Mouse (Mus musculus): Measurements from ENCODE around the gene Chmp6. TPM values are rescaled to one million over a fixed set of nuclear protein-coding genes. Genes with fewer than 3 reads are reported as not detected.

The Chmp6 gene
- polyA plus RNA-seq, 1 experiment from 2014 or later = 120 TPM

DNA sequence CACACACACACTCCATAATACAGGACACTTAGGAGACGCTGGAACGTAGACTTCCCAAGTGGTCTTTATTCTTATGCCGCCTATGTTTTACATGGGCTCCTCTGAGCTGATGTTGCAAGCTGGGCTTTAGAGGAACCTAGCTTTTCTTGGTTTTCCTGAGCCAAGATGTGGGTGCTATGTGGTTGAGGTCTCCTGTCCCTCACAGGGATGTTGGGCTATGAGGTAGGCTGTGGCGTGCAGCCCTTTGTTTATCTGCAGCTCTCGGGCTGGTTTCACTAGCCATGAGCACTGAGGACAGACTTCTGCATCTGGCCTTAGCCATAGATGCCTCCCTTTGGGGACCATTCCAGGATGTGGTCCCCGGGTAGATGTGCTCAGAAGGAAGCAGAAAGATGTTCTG lies 47.4 kb downstream of the Chmp6 start:
- H3K27me3 ChIP-seq (ENCODE audit: insufficient read depth, low read length) = no peaks in the 10 kb centered on the region
- 0 out of 2 replicates have a peak, but pooled peaks cover 10% of the 10 kb centered on the region for H3K4me1 ChIP-seq (replicated peaks; ENCODE audit: insufficient read depth, low read length)
- no peak overlapping the region for H3K4me3 ChIP-seq (replicated peaks; ENCODE audit: low read depth, low read length)
- no peak for TF ChIP-seq CTCF (IDR thresholded peaks at IDR 0.05; ENCODE audit: low read depth)
- DNase-seq (ENCODE audit: low spot score) (no peak), ATAC-seq (replicated peaks; ENCODE audit: low FRiP score, low read depth) (no peak)
- WGBS = 83% methylated on average over 6 of the region's 6 CpGs
- no peak overlapping the region for H3K9ac ChIP-seq (ENCODE audit: low read depth, low read length)
- peaks cover 17% of the 10 kb centered on the region for H3K36me3 ChIP-seq (ENCODE audit: insufficient read depth, low read length)
- H3K27ac ChIP-seq = no peak overlapping the region
- no peak overlapping the region for H3K4me2 ChIP-seq (ENCODE audit: low read length)
- H3K9me3 ChIP-seq (replicated peaks; ENCODE audit: low read length) = no peaks in the 10 kb centered on the region

- Histone ChIP-seq H3K27ac (no peak overlapping the region), H3K9ac (ENCODE audit: low read depth, low read length) (no peak overlapping the region), H3K36me3 (ENCODE audit: insufficient read depth, low read length) (peaks cover 18% of the 10 kb centered on the region), H3K27me3 (ENCODE audit: insufficient read depth, low read length) (no peaks in the 10 kb centered on the region), H3K4me1 (replicated peaks; ENCODE audit: insufficient read depth, low read length) (0 out of 2 replicates have a peak, but pooled peaks cover 7% of the 10 kb centered on the region), H3K9me3 (replicated peaks; ENCODE audit: low read length) (no peaks in the 10 kb centered on the region), H3K4me2 (ENCODE audit: low read length) (no peak overlapping the region), H3K4me3 (replicated peaks; ENCODE audit: low read depth, low read length) (no peak overlapping the region)
- ATAC-seq (replicated peaks; ENCODE audit: low FRiP score, low read depth) (no peak), DNase-seq (ENCODE audit: low spot score) (no peak)
- WGBS = 75% methylated on average over 3 of the region's 3 CpGs
- no peak for TF ChIP-seq CTCF (IDR thresholded peaks at IDR 0.05; ENCODE audit: low read depth)
These were observed 48.3 kb downstream of the Chmp6 start for GRCm38 (mm10) chr11:119961511-119961910.

GRCm38 (mm10) chr11:119965053-119965452 lies 51.8 kb downstream of the Chmp6 start:
- Histone ChIP-seq H3K4me2 (ENCODE audit: low read length) (no peak overlapping the region), H3K9me3 (replicated peaks; ENCODE audit: low read length) (no peaks in the 10 kb centered on the region), H3K27me3 (ENCODE audit: insufficient read depth, low read length) (no peaks in the 10 kb centered on the region), H3K27ac (no peak overlapping the region), H3K9ac (ENCODE audit: low read depth, low read length) (no peak overlapping the region), H3K4me1 (replicated peaks; ENCODE audit: insufficient read depth, low read length) (no peaks in the 10 kb centered on the region), H3K36me3 (ENCODE audit: insufficient read depth, low read length) (peaks cover 17% of the 10 kb centered on the region), H3K4me3 (replicated peaks; ENCODE audit: low read depth, low read length) (no peak overlapping the region)
- TF ChIP-seq CTCF (IDR thresholded peaks at IDR 0.05; ENCODE audit: low read depth) = no peak
- ATAC-seq (replicated peaks; ENCODE audit: low FRiP score, low read depth) = no peak
- WGBS = 22% methylated on average over 9 of the region's 9 CpGs
- DNase-seq (ENCODE audit: low spot score) = no peak

GRCm38 (mm10) chr11:119966294-119966693 lies 53.1 kb downstream of the Chmp6 start:
- Histone ChIP-seq H3K9ac (ENCODE audit: low read depth, low read length) (no peak overlapping the region), H3K27me3 (ENCODE audit: insufficient read depth, low read length) (no peaks in the 10 kb centered on the region), H3K4me1 (replicated peaks; ENCODE audit: insufficient read depth, low read length) (no peaks in the 10 kb centered on the region), H3K9me3 (replicated peaks; ENCODE audit: low read length) (no peaks in the 10 kb centered on the region), H3K4me3 (replicated peaks; ENCODE audit: low read depth, low read length) (no peak overlapping the region), H3K4me2 (ENCODE audit: low read length) (no peak overlapping the region), H3K27ac (no peak overlapping the region), H3K36me3 (ENCODE audit: insufficient read depth, low read length) (peaks cover 12% of the 10 kb centered on the region)
- no peak for TF ChIP-seq CTCF (IDR thresholded peaks at IDR 0.05; ENCODE audit: low read depth)
- no peak for ATAC-seq (replicated peaks; ENCODE audit: low FRiP score, low read depth)
- no peak for DNase-seq (ENCODE audit: low spot score)
- WGBS = 90% methylated on average over 6 of the region's 6 CpGs

DNA sequence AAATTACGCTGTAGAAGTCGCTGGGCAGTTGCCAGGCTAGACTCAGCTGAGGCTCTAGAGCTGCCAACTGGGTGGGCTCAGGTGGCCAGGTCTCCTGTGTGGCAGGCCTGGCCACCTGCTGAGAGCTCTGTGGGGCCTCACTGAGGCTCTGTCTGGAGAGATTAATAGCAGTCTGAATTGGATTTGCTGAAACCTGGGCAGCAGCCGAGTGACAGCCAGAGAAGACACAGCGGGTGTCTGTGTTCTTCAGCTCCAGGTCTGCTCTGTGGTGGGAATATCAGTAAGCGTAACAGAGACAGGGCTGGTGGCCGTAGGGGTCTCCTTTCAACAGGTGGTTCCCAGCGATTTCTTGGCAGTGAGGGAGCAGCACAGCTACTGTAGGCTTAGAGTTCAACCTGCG lies 54.2 kb downstream of the Chmp6 start:
- Histone ChIP-seq H3K27ac (no peak overlapping the region), H3K27me3 (ENCODE audit: insufficient read depth, low read length) (no peaks in the 10 kb centered on the region), H3K4me1 (replicated peaks; ENCODE audit: insufficient read depth, low read length) (no peaks in the 10 kb centered on the region), H3K9ac (ENCODE audit: low read depth, low read length) (no peak overlapping the region), H3K9me3 (replicated peaks; ENCODE audit: low read length) (no peaks in the 10 kb centered on the region), H3K36me3 (ENCODE audit: insufficient read depth, low read length) (peaks cover 12% of the 10 kb centered on the region), H3K4me3 (replicated peaks; ENCODE audit: low read depth, low read length) (no peak overlapping the region), H3K4me2 (ENCODE audit: low read length) (no peak overlapping the region)
- WGBS = 80% methylated on average over 8 of the region's 8 CpGs
- DNase-seq (ENCODE audit: low spot score) (no peak), ATAC-seq (replicated peaks; ENCODE audit: low FRiP score, low read depth) (no peak)
- no peak for TF ChIP-seq CTCF (IDR thresholded peaks at IDR 0.05; ENCODE audit: low read depth)

DNA sequence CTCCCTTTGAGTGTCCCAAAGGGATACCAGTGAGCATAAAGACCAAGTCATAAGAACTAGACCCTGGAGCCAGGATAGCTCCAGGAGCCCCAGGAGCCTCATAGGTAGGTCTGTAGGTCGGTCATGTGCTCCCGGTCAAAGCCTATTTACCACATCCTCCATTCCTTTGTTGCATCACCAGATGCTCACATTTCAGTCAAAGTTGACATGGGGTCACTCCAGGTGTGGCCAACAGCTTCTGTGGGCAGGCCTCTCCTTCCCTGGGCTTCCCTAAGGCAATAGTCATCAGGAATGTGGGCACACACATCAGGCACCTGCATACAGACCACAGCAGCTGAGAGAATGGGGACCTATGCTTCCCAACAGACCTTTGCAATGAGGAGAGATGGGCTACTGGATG lies 54.7 kb downstream of the Chmp6 start:
- H3K9me3 ChIP-seq (replicated peaks; ENCODE audit: low read length) = no peaks in the 10 kb centered on the region
- H3K9ac ChIP-seq (ENCODE audit: low read depth, low read length) = no peak overlapping the region
- no peak for TF ChIP-seq CTCF (IDR thresholded peaks at IDR 0.05; ENCODE audit: low read depth)
- H3K4me2 ChIP-seq (ENCODE audit: low read length) = no peak overlapping the region
- H3K27ac ChIP-seq = no peak overlapping the region
- ATAC-seq (replicated peaks; ENCODE audit: low FRiP score, low read depth) (no peak), DNase-seq (ENCODE audit: low spot score) (no peak)
- H3K36me3 ChIP-seq (ENCODE audit: insufficient read depth, low read length) = peaks cover 12% of the 10 kb centered on the region
- no peak overlapping the region for H3K4me3 ChIP-seq (replicated peaks; ENCODE audit: low read depth, low read length)
- no peaks in the 10 kb centered on the region for H3K4me1 ChIP-seq (replicated peaks; ENCODE audit: insufficient read depth, low read length)
- no peaks in the 10 kb centered on the region for H3K27me3 ChIP-seq (ENCODE audit: insufficient read depth, low read length)
- 87% methylated on average over 2 of the region's 2 CpGs for WGBS

Other genes with a start within 250 kb of the Chmp6 start
- 21.4 and 23.8 TPM in 2 replicates for gene Baiap2, start 29.3 kb downstream of the Chmp6 start, polyA plus RNA-seq (2015; fragmentation: Nextera tagmentation; extraction: Ambion mirVana)
- gene Aatk, start 133.7 kb downstream of the Chmp6 start, polyA plus RNA-seq (2015; fragmentation: Nextera tagmentation; extraction: Ambion mirVana) = 1.4 TPM in 2 replicates
- 14.3 and 15.5 TPM in 2 replicates for gene Cep131, start 173.4 kb downstream of the Chmp6 start, polyA plus RNA-seq (2015; fragmentation: Nextera tagmentation; extraction: Ambion mirVana)
- gene Tepsin, start 185.3 kb downstream of the Chmp6 start, polyA plus RNA-seq (2015; fragmentation: Nextera tagmentation; extraction: Ambion mirVana) = 10.8 and 12.1 TPM in 2 replicates
- gene Ndufaf8, start 185.5 kb downstream of the Chmp6 start, polyA plus RNA-seq (2015; fragmentation: Nextera tagmentation; extraction: Ambion mirVana) = 107 and 130 TPM in 2 replicates
- 94.0 and 105 TPM in 2 replicates for gene Slc38a10, start 237.9 kb downstream of the Chmp6 start, polyA plus RNA-seq (2015; fragmentation: Nextera tagmentation; extraction: Ambion mirVana)

Data from kidney, postnatal 0 days (tissue).